Mouse (Mus musculus) bone marrow, adult 2 months (tissue): ENCODE data around the gene Krtap1-5.

Experiments
- CTCF ChIP-seq: fragments of 200-500 bp; IDR thresholded peaks from 2 replicates; pipeline ENCODE4 v1.5.1; 2011; ENCODE audit warnings: low read length, control low read depth; ENCODE audit not compliant: control insufficient read depth, insufficient read depth
- POLR2A ChIP-seq: fragments of 200-500 bp; IDR thresholded peaks from 2 replicates; pipeline ENCODE4 v1.6.1; 2011; ENCODE audit warnings: low read depth, mild to moderate bottlenecking, control low read depth, low read length, borderline replicate concordance; ENCODE audit not compliant: control insufficient read depth

GRCm38 (mm10) chr11:99566530-99566929 lies 14.3 kb downstream of the Krtap1-5 start, which contains the start of gene Krtap3-1:
- TF ChIP-seq CTCF = no peak
- TF ChIP-seq POLR2A = no peak
